Mouse (Mus musculus) lung, embryonic 14.5 days (tissue): ENCODE data around the gene Cd79b. TPM values are rescaled to one million over a fixed set of nuclear protein-coding genes. Genes with fewer than 3 reads are reported as not detected.
A peak's percentile ranks its signal among the peaks of the same experiment; 100 is the strongest.

ENCODE experiments used
- ATAC-seq: fragments of 200-750 bp; cut with Nextera tagmentation; 2 replicates; pipeline ENCODE4 v1.8.0; 2017; ENCODE audit warnings: mild to moderate bottlenecking, moderate TSS enrichment, moderate library complexity; ENCODE audit not compliant: insufficient read depth
- DNase-seq: peaks from one replicate; pipeline ENCODE4 v3.0.0-alpha.2; 2015
- H3K27ac ChIP-seq: fragments of 300-500 bp; sonication (generic); 2 replicates; pipeline ENCODE4 v1.5.1; 2014; ENCODE audit warnings: low read depth, mild to moderate bottlenecking, moderate library complexity
- H3K27me3 ChIP-seq: fragments of 300-500 bp; sonication (generic); 2 replicates; pipeline ENCODE4 v1.6.1; 2014; ENCODE audit warnings: low read length, control low read depth; ENCODE audit not compliant: insufficient read depth
- H3K36me3 ChIP-seq: fragments of 300-500 bp; sonication (generic); 2 replicates; pipeline ENCODE4 v1.6.1; 2014; ENCODE audit warnings: control low read depth; ENCODE audit not compliant: insufficient read depth
- H3K4me1 ChIP-seq: fragments of 300-500 bp; sonication (generic); 2 replicates; pipeline ENCODE4 v1.6.1; 2014; ENCODE audit warnings: antibody characterized with exemption, control low read depth; ENCODE audit not compliant: insufficient read depth
- H3K4me2 ChIP-seq: fragments of 300-500 bp; sonication (generic); 2 replicates; pipeline ENCODE4 v1.6.1; 2014; ENCODE audit warnings: mild to moderate bottlenecking
- H3K4me3 ChIP-seq: fragments of 300-500 bp; sonication (generic); 2 replicates; pipeline ENCODE4 v1.5.1; 2014; ENCODE audit warnings: low read depth, low read length
- H3K9ac ChIP-seq: fragments of 300-500 bp; sonication (generic); 2 replicates; pipeline ENCODE4 v1.6.1; 2014
- H3K9me3 ChIP-seq: fragments of 300-500 bp; sonication (generic); 2 replicates; pipeline ENCODE4 v1.6.1; 2016; ENCODE audit warnings: low read depth, low read length, control low read depth
- CTCF ChIP-seq: IDR thresholded peaks from 2 replicates; pipeline ENCODE4 v1.5.1; 2016; ENCODE audit warnings: antibody characterized with exemption, low read depth
- WGBS: fragments of 180-500 bp; shearing (Covaris S2); extraction: QIAGEN DNeasy Blood & Tissue Kit; methylation state at CpG from one replicate; pipeline ENCODE4 v1.1.7; 2014; 5-methylcytosine and 5-hydroxymethylcytosine counted together
- polyA plus RNA-seq: library from polyadenylated mRNA; unstranded; fragments of >200 nt; fragmentation: Nextera tagmentation; extraction: Ambion mirVana; gene quantifications from 2 replicates; pipeline ENCODE4 v1.2.1, GENCODE M21; 2014

Cd79b gene
- polyA plus RNA-seq, 1 experiment from 2014 or later, result 3.4 TPM

GRCm38 (mm10) chr11:106332458-106332857, 17.9 kb upstream of the Cd79b start:
- TF ChIP-seq CTCF, result no peak
- no peak overlapping the region for H3K27ac ChIP-seq
- ATAC-seq (no peak), DNase-seq (no peak)
- no peak overlapping the region for H3K9ac ChIP-seq
- WGBS, result 37% methylated on average over 4 of the region's 4 CpGs
- no peaks in the 10 kb centered on the region for H3K9me3 ChIP-seq
- no peaks in the 10 kb centered on the region for H3K36me3 ChIP-seq
- H3K4me2 ChIP-seq, result no peak overlapping the region
- no peak overlapping the region for H3K4me3 ChIP-seq
- H3K4me1 ChIP-seq, result no peaks in the 10 kb centered on the region
- no peaks in the 10 kb centered on the region for H3K27me3 ChIP-seq

GRCm38 (mm10) chr11:106329682-106330081, 15.1 kb upstream of the Cd79b start:
- Histone ChIP-seq H3K9me3 (no peaks in the 10 kb centered on the region), H3K4me1 (no peaks in the 10 kb centered on the region), H3K27ac (no peak overlapping the region), H3K9ac (no peak overlapping the region), H3K27me3 (no peaks in the 10 kb centered on the region), H3K4me3 (no peak overlapping the region), H3K4me2 (no peak overlapping the region), H3K36me3 (no peaks in the 10 kb centered on the region)
- no peak for ATAC-seq
- 53% methylated on average over 7 of the region's 7 CpGs for WGBS
- TF ChIP-seq CTCF, result peak; percentile 68
- peak; percentile 77 for DNase-seq

GRCm38 (mm10) chr11:106329128-106329527, 14.6 kb upstream of the Cd79b start:
- DNase-seq (no peak), ATAC-seq (no peak)
- H3K9me3 ChIP-seq, result no peaks in the 10 kb centered on the region
- H3K36me3 ChIP-seq, result no peaks in the 10 kb centered on the region
- TF ChIP-seq CTCF, result no peak
- no peak overlapping the region for H3K27ac ChIP-seq
- no peak overlapping the region for H3K4me2 ChIP-seq
- 37% methylated on average over 6 of the region's 6 CpGs for WGBS
- no peaks in the 10 kb centered on the region for H3K4me1 ChIP-seq
- no peak overlapping the region for H3K4me3 ChIP-seq
- H3K9ac ChIP-seq, result no peak overlapping the region; the same call in 1 of the 2 replicates
- no peaks in the 10 kb centered on the region for H3K27me3 ChIP-seq

GRCm38 (mm10) chr11:106328521-106328920, 14.0 kb upstream of the Cd79b start:
- no peaks in the 10 kb centered on the region for H3K4me1 ChIP-seq
- H3K36me3 ChIP-seq, result no peaks in the 10 kb centered on the region
- H3K27me3 ChIP-seq, result no peaks in the 10 kb centered on the region
- WGBS, result 32% methylated on average over 5 of the region's 5 CpGs
- H3K4me3 ChIP-seq, result no peak overlapping the region
- no peaks in the 10 kb centered on the region for H3K9me3 ChIP-seq
- no peak overlapping the region for H3K9ac ChIP-seq
- H3K27ac ChIP-seq, result no peak overlapping the region
- no peak overlapping the region for H3K4me2 ChIP-seq
- no peak for DNase-seq
- ATAC-seq, result no peak
- no peak for TF ChIP-seq CTCF

- WGBS, result 70% methylated on average over 8 of the region's 8 CpGs
- Histone ChIP-seq H3K4me1 (no peaks in the 10 kb centered on the region), H3K27me3 (no peaks in the 10 kb centered on the region), H3K4me2 (no peak overlapping the region), H3K9ac (no peak overlapping the region), H3K9me3 (no peaks in the 10 kb centered on the region), H3K36me3 (no peaks in the 10 kb centered on the region), H3K27ac (no peak overlapping the region), H3K4me3 (no peak overlapping the region)
- ATAC-seq (no peak), DNase-seq (no peak)
- TF ChIP-seq CTCF, result no peak
Observed at GRCm38 (mm10) chr11:106326475-106326874, 11.9 kb upstream of the Cd79b start.

GRCm38 (mm10) chr11:106325566-106326206, 11.1 kb upstream of the Cd79b start:
- Histone ChIP-seq H3K36me3 (no peaks in the 10 kb centered on the region), H3K4me3 (no peak overlapping the region), H3K9ac (no peak overlapping the region), H3K9me3 (no peaks in the 10 kb centered on the region), H3K27me3 (no peaks in the 10 kb centered on the region), H3K4me1 (no peaks in the 10 kb centered on the region), H3K27ac (no peak overlapping the region), H3K4me2 (no peak overlapping the region)
- peak; percentile 76 for TF ChIP-seq CTCF
- DNase-seq (peak; percentile 83), ATAC-seq (no peak)
- WGBS, result 59% methylated on average over 8 of the region's 8 CpGs

GRCm38 (mm10) chr11:106324858-106325257, 10.3 kb upstream of the Cd79b start:
- DNase-seq (no peak), ATAC-seq (no peak)
- no peak overlapping the region for H3K9ac ChIP-seq

More at GRCm38 (mm10) chr11:106324858-106325257, 10.3 kb upstream of the Cd79b start:
- 59% methylated on average over 5 of the region's 5 CpGs for WGBS
- Histone ChIP-seq H3K9me3 (no peaks in the 10 kb centered on the region), H3K4me1 (no peaks in the 10 kb centered on the region), H3K27ac (no peak overlapping the region), H3K36me3 (no peaks in the 10 kb centered on the region), H3K4me3 (no peak overlapping the region), H3K4me2 (no peak overlapping the region), H3K27me3 (no peaks in the 10 kb centered on the region)
- TF ChIP-seq CTCF, result no peak
